Mouse (Mus musculus) liver, embryonic 12.5 days (tissue): Measurements from ENCODE around the gene Aass. TPM values are rescaled to one million over a fixed set of nuclear protein-coding genes. Genes with fewer than 3 reads are reported as not detected.
"Not testable (repeated sequence)": the region's sequence is repeated elsewhere in the genome, so short reads cannot be mapped to it uniquely, and the experiment has no call there.

Experiments used
- ATAC-seq: fragments of 200-750 bp; cut with Nextera tagmentation; 2 replicates; pipeline ENCODE4 v1.8.0; 2017; ENCODE audit warnings: moderate number of reproducible peaks, mild to moderate bottlenecking, moderate library complexity
- H3K27ac ChIP-seq: fragments of 300-500 bp; sonication (generic); 2 replicates; pipeline ENCODE4 v1.5.1; 2016; ENCODE audit warnings: mild to moderate bottlenecking
- H3K27me3 ChIP-seq: fragments of 300-500 bp; sonication (generic); replicated peaks from 2 replicates; pipeline ENCODE4 v1.6.1; 2016; ENCODE audit warnings: mild to moderate bottlenecking, moderate library complexity
- H3K36me3 ChIP-seq: fragments of 300-500 bp; sonication (generic); 2 replicates; pipeline ENCODE4 v1.6.1; 2016; ENCODE audit warnings: mild to moderate bottlenecking, moderate library complexity
- H3K4me1 ChIP-seq: fragments of 300-500 bp; sonication (generic); 2 replicates; pipeline ENCODE4 v1.6.1; 2016
- H3K4me2 ChIP-seq: fragments of 300-500 bp; sonication (generic); 2 replicates; pipeline ENCODE4 v1.6.1; 2016; ENCODE audit warnings: mild to moderate bottlenecking, moderate library complexity
- H3K4me3 ChIP-seq: fragments of 300-500 bp; sonication (generic); 2 replicates; pipeline ENCODE4 v1.5.1; 2016; ENCODE audit warnings: mild to moderate bottlenecking, moderate library complexity
- H3K9ac ChIP-seq: fragments of 300-500 bp; sonication (generic); 2 replicates; pipeline ENCODE4 v1.6.1; 2016; ENCODE audit warnings: mild to moderate bottlenecking, moderate library complexity
- H3K9me3 ChIP-seq: fragments of 300-500 bp; sonication (generic); replicated peaks from 2 replicates; pipeline ENCODE4 v1.6.1; 2016; ENCODE audit warnings: mild to moderate bottlenecking, moderate library complexity
- WGBS: fragments of 180-500 bp; shearing (Covaris S2); methylation state at CpG from one replicate; pipeline ENCODE4 v1.1.7; 2016; ENCODE audit not compliant: insufficient replicate concordance; 5-methylcytosine and 5-hydroxymethylcytosine counted together
- polyA plus RNA-seq: library from polyadenylated mRNA; unstranded; fragments of >200 nt; fragmentation: Nextera tagmentation; extraction: Ambion mirVana; gene quantifications from 2 replicates; pipeline ENCODE4 v1.2.1, GENCODE M21; 2016

The Aass gene
- polyA plus RNA-seq = 24.1 and 24.2 TPM in 2 replicates

GRCm38 (mm10) chr6:23132573-23133181 lies at the start of gene Aass:
TSS of gene Aass (minus strand) at chr6:23132986.
- Histone ChIP-seq H3K9ac (peak within 1 kb of the TSS; percentile 4; the same call in 1 of the 2 replicates), H3K36me3 (no peaks in the 10 kb centered on the region), H3K27ac (peak within 1 kb of the TSS; percentile 36; the same call in 1 of the 2 replicates), H3K9me3 (no peaks in the 10 kb centered on the region), H3K4me2 (peak within 1 kb of the TSS; percentile 49), H3K4me3 (peak within 1 kb of the TSS; percentile 42), H3K4me1 (no peaks in the 10 kb centered on the region), H3K27me3 (0 out of 2 replicates have a peak, but pooled peaks cover 3% of the 10 kb centered on the region)
- WGBS = 2% methylated on average over 20 of the region's 20 CpGs
- ATAC-seq = peak; percentile 82

GRCm38 (mm10) chr6:23180096-23180495 lies 47.3 kb upstream of the Aass start:
- Histone ChIP-seq H3K4me1 (no peaks in the 10 kb centered on the region), H3K9me3 (no peaks in the 10 kb centered on the region), H3K27me3 (no peaks in the 10 kb centered on the region), H3K9ac (no peak overlapping the region), H3K36me3 (no peaks in the 10 kb centered on the region), H3K27ac (no peak overlapping the region), H3K4me3 (no peak overlapping the region), H3K4me2 (no peak overlapping the region)
- WGBS = 19% methylated on average over 8 of the region's 8 CpGs
- ATAC-seq = no peak

GRCm38 (mm10) chr6:23163824-23164223 lies 31.0 kb upstream of the Aass start:
- not testable (repeated sequence) for H3K27me3 ChIP-seq, H3K4me3 ChIP-seq, H3K4me2 ChIP-seq, H3K4me1 ChIP-seq, H3K27ac ChIP-seq, H3K9ac ChIP-seq, H3K9me3 ChIP-seq, H3K36me3 ChIP-seq, ATAC-seq
- WGBS = 28% methylated on average over 2 of the region's 2 CpGs

GRCm38 (mm10) chr6:23156357-23156756 lies 23.6 kb upstream of the Aass start:
- H3K9me3 ChIP-seq, ATAC-seq, H3K4me3 ChIP-seq, H3K27ac ChIP-seq, H3K4me1 ChIP-seq, H3K4me2 ChIP-seq, H3K36me3 ChIP-seq, H3K27me3 ChIP-seq, H3K9ac ChIP-seq: not testable (repeated sequence)
- WGBS = 37% methylated on average over 3 of the region's 3 CpGs

- 66% methylated on average over 2 of the region's 2 CpGs for WGBS
- H3K27me3 ChIP-seq = no peaks in the 10 kb centered on the region
- H3K4me1 ChIP-seq = no peaks in the 10 kb centered on the region
- no peaks in the 10 kb centered on the region for H3K36me3 ChIP-seq
- no peak overlapping the region for H3K4me2 ChIP-seq
- H3K9ac ChIP-seq = no peak overlapping the region
- no peak for ATAC-seq
- no peak overlapping the region for H3K4me3 ChIP-seq
- no peaks in the 10 kb centered on the region for H3K9me3 ChIP-seq
- no peak overlapping the region for H3K27ac ChIP-seq
Observed at GRCm38 (mm10) chr6:23153112-23153511, 20.3 kb upstream of the Aass start.

- H3K9ac ChIP-seq = no peak overlapping the region
- H3K4me3 ChIP-seq = no peak overlapping the region
- ATAC-seq = peak; percentile 85
- no peaks in the 10 kb centered on the region for H3K9me3 ChIP-seq
- WGBS = 72% methylated on average over 2 of the region's 2 CpGs
- H3K4me1 ChIP-seq = 0 out of 2 replicates have a peak, but pooled peaks cover 3% of the 10 kb centered on the region
- H3K27me3 ChIP-seq = no peaks in the 10 kb centered on the region
- no peak overlapping the region for H3K4me2 ChIP-seq
- no peaks in the 10 kb centered on the region for H3K36me3 ChIP-seq
- H3K27ac ChIP-seq = no peak overlapping the region
Observed at GRCm38 (mm10) chr6:23147221-23147620, 14.4 kb upstream of the Aass start.

- H3K27ac ChIP-seq = no peak overlapping the region
- ATAC-seq = no peak
- no peaks in the 10 kb centered on the region for H3K36me3 ChIP-seq
- H3K9me3 ChIP-seq = no peaks in the 10 kb centered on the region
- no peaks in the 10 kb centered on the region for H3K27me3 ChIP-seq
- H3K9ac ChIP-seq = no peak overlapping the region
- 0 out of 2 replicates have a peak, but pooled peaks cover 3% of the 10 kb centered on the region for H3K4me1 ChIP-seq
- no peak overlapping the region for H3K4me3 ChIP-seq
- no peak overlapping the region for H3K4me2 ChIP-seq
Observed at GRCm38 (mm10) chr6:23143980-23144379, 11.2 kb upstream of the Aass start.

GRCm38 (mm10) chr6:23131015-23131414 lies 1.8 kb downstream of the Aass start:
- Histone ChIP-seq H3K4me2 (peak overlapping the region; percentile 49; the same call in 1 of the 2 replicates), H3K4me1 (no peaks in the 10 kb centered on the region), H3K9me3 (no peaks in the 10 kb centered on the region), H3K27ac (no peak overlapping the region), H3K27me3 (0 out of 2 replicates have a peak, but pooled peaks cover 3% of the 10 kb centered on the region), H3K4me3 (no peak overlapping the region), H3K9ac (no peak overlapping the region), H3K36me3 (no peaks in the 10 kb centered on the region)
- peak; percentile 53 for ATAC-seq
- WGBS = 42% methylated on average over 4 of the region's 4 CpGs

GRCm38 (mm10) chr6:23129201-23129600 lies 3.6 kb downstream of the Aass start:
- H3K4me2 ChIP-seq = no peak overlapping the region
- no peaks in the 10 kb centered on the region for H3K36me3 ChIP-seq
- H3K4me3 ChIP-seq = no peak overlapping the region
- H3K4me1 ChIP-seq = no peaks in the 10 kb centered on the region
- ATAC-seq = no peak
- 0 out of 2 replicates have a peak, but pooled peaks cover 3% of the 10 kb centered on the region for H3K27me3 ChIP-seq
- no peak overlapping the region for H3K27ac ChIP-seq
- WGBS = 70% methylated on average over 4 of the region's 4 CpGs
- H3K9me3 ChIP-seq = no peaks in the 10 kb centered on the region
- H3K9ac ChIP-seq = no peak overlapping the region

GRCm38 (mm10) chr6:23126706-23127105 lies 6.1 kb downstream of the Aass start:
- H3K36me3 ChIP-seq = no peaks in the 10 kb centered on the region
- no peak overlapping the region for H3K9ac ChIP-seq
- no peak for ATAC-seq
- no peak overlapping the region for H3K4me2 ChIP-seq
- H3K4me1 ChIP-seq = no peaks in the 10 kb centered on the region
- H3K9me3 ChIP-seq = no peaks in the 10 kb centered on the region
- no peaks in the 10 kb centered on the region for H3K27me3 ChIP-seq
- WGBS = 71% methylated on average over 7 of the region's 7 CpGs
- no peak overlapping the region for H3K4me3 ChIP-seq
- no peak overlapping the region for H3K27ac ChIP-seq

- H3K9me3 ChIP-seq = no peaks in the 10 kb centered on the region
- H3K36me3 ChIP-seq = no peaks in the 10 kb centered on the region
- no peak overlapping the region for H3K27ac ChIP-seq
- H3K27me3 ChIP-seq = no peaks in the 10 kb centered on the region
- no peak overlapping the region for H3K4me3 ChIP-seq
- no peak overlapping the region for H3K4me2 ChIP-seq
- no peaks in the 10 kb centered on the region for H3K4me1 ChIP-seq
- H3K9ac ChIP-seq = no peak overlapping the region
- 70% methylated on average over 5 of the region's 5 CpGs for WGBS
- 0 out of 2 replicates have a peak, but pooled peaks have one; percentile 15 for ATAC-seq
Observed at GRCm38 (mm10) chr6:23125831-23126230, 7.0 kb downstream of the Aass start.

GRCm38 (mm10) chr6:23124823-23125222 lies 8.0 kb downstream of the Aass start:
- no peak overlapping the region for H3K9ac ChIP-seq
- H3K4me1 ChIP-seq = no peaks in the 10 kb centered on the region
- H3K4me2 ChIP-seq = no peak overlapping the region
- no peak overlapping the region for H3K4me3 ChIP-seq
- H3K9me3 ChIP-seq = no peaks in the 10 kb centered on the region
- 72% methylated on average over 2 of the region's 2 CpGs for WGBS
- H3K27ac ChIP-seq = no peak overlapping the region
- ATAC-seq = no peak
- H3K36me3 ChIP-seq = no peaks in the 10 kb centered on the region
- no peaks in the 10 kb centered on the region for H3K27me3 ChIP-seq

- Histone ChIP-seq H3K27ac (no peak overlapping the region), H3K4me3 (no peak overlapping the region), H3K27me3 (no peaks in the 10 kb centered on the region), H3K9ac (no peak overlapping the region), H3K4me1 (no peaks in the 10 kb centered on the region), H3K9me3 (no peaks in the 10 kb centered on the region), H3K36me3 (no peaks in the 10 kb centered on the region), H3K4me2 (no peak overlapping the region)
- no peak for ATAC-seq
- 34% methylated on average over 3 of the region's 3 CpGs for WGBS
Observed at GRCm38 (mm10) chr6:23122934-23123333, 9.9 kb downstream of the Aass start.
